In the genomic region with DNA sequence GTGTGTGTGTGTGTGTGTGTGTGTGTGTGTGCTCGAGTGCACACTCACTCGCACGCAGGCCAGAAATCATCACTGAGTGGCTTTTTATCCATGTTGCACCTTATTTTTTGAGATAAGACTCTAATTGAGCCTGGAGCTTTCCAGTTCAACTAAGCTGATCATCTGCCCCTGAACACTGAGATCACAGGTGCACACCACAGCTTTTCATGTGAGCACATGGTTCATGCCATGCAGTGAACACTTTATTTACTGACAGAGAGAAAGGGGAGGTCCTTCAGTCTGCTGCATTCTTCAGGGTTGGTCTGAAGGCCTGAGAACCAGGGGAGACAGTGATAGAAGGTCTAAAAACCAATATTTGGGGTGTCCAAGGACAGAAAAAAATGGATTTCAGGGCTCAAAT, we compare ENCODE assay signal across 19 mouse cellular contexts.
DNase-seq lines count a peak whose midpoint lies in the region; ATAC-seq lines count a peak whose summit lies in the region.
"Had no signal": no experiment of that assay in that cellular context is flagged by ENCODE, and none has a peak within 500 bp of the region (broad histone marks: within the 10 kb centered on the region; RNA-seq: fewer than 3 reads in every experiment).

No protein-coding gene starts in this region.

- H3K36me3 ChIP-seq in forebrain, embryonic 11.5 days (ENCODE audit: control insufficient read depth, insufficient read depth, low read length), result no peaks in the 10 kb centered on the region
- H3K36me3 ChIP-seq: embryonic facial prominence, embryonic 13.5 days; heart, embryonic 13.5 days; hindbrain, embryonic 12.5 days had no signal

- no peak overlapping the region for H3K9ac ChIP-seq in forebrain, embryonic 11.5 days (ENCODE audit: low read length)
- H3K9ac ChIP-seq: embryonic facial prominence, embryonic 13.5 days; heart, embryonic 13.5 days; hindbrain, embryonic 12.5 days had no signal

- ATAC-seq in CD4-positive, CD25-positive, alpha-beta regulatory T cell, adult 4 months, result peak; percentile 13
- ATAC-seq in forebrain, embryonic 11.5 days (replicated peaks; ENCODE audit: low FRiP score), result no peak
- ATAC-seq: activated CD4-positive, CD25-positive, alpha-beta regulatory T cell, adult 4 months; forebrain, embryonic 14.5 days; hindbrain, embryonic 16.5 days had no signal

- intact Hi-C loops in left cerebral cortex, postnatal 25 days (cut with DNase I), result no loop called here

- H3K9me3 ChIP-seq in forebrain, embryonic 11.5 days (ENCODE audit: control insufficient read depth, low read length), result no peaks in the 10 kb centered on the region
- H3K9me3 ChIP-seq: embryonic facial prominence, embryonic 13.5 days; heart, embryonic 13.5 days; hindbrain, embryonic 12.5 days had no signal

- DNase-seq in naive thymus-derived CD4-positive, alpha-beta T cell, adult 2 months (ENCODE audit: low read depth), result peak; percentile 56
- DNase-seq in thymus, postnatal 14 days, result peak; percentile 74
- no peak for DNase-seq in layer of hippocampus, adult 9-11 months
- no peak for DNase-seq in forebrain, embryonic 11.5 days (ENCODE audit: low spot score)
- no peak for DNase-seq in left cerebral cortex, postnatal 25 days (ENCODE audit: low spot score in 2 of 2)
- DNase-seq: adrenal gland, postnatal 14 days; cerebellum, adult 11-12 months; cerebellum, adult 9-10 months; cerebellum, postnatal 36 days; gastrocnemius, adult 2 months; gastrocnemius, postnatal 25 days; heart, postnatal 4 days had no signal

- WGBS in forebrain, embryonic 11.5 days, result 85% methylated on average over 3 of the region's 3 CpGs

- no peak overlapping the region for H3K4me3 ChIP-seq in forebrain, embryonic 11.5 days (ENCODE audit: low read depth, low read length)
- H3K4me3 ChIP-seq: embryonic facial prominence, embryonic 13.5 days; gastrocnemius, adult 2 months; heart, embryonic 13.5 days; hindbrain, embryonic 12.5 days had no signal

- no peak overlapping the region for H3K4me2 ChIP-seq in forebrain, embryonic 11.5 days (ENCODE audit: low read depth, low read length, severe bottlenecking)
- H3K4me2 ChIP-seq: embryonic facial prominence, embryonic 13.5 days; heart, embryonic 13.5 days; hindbrain, embryonic 12.5 days had no signal

- H3K27ac ChIP-seq in forebrain, embryonic 11.5 days (ENCODE audit: low read depth, low read length), result no peak overlapping the region
- H3K27ac ChIP-seq: embryonic facial prominence, embryonic 13.5 days; gastrocnemius, adult 2 months; heart, embryonic 13.5 days; hindbrain, embryonic 12.5 days had no signal

- H3K4me1 ChIP-seq in forebrain, embryonic 11.5 days (replicated peaks; ENCODE audit: control insufficient read depth, insufficient read depth, low read length), result no peaks in the 10 kb centered on the region

- no peaks in the 10 kb centered on the region for H3K27me3 ChIP-seq in forebrain, embryonic 11.5 days (ENCODE audit: control insufficient read depth, insufficient read depth, low read length)
- H3K27me3 ChIP-seq: embryonic facial prominence, embryonic 13.5 days; heart, embryonic 13.5 days; hindbrain, embryonic 12.5 days had no signal

Comparison
In these comparisons a context has a peak if more than half of its experiments do, and no peak if none do; other contexts are left out.
1. DNase-seq: peak in naive thymus-derived CD4-positive, alpha-beta T cell, adult 2 months (single experiment) and thymus, postnatal 14 days (single experiment); none in layer of hippocampus, adult 9-11 months (single experiment), forebrain, embryonic 11.5 days (single experiment) and left cerebral cortex, postnatal 25 days (0 of 2).